Mouse (Mus musculus): ENCODE data around the gene Dhx37. TPM values are rescaled to one million over a fixed set of nuclear protein-coding genes. Genes with fewer than 3 reads are reported as not detected.
A peak's percentile ranks its signal among the peaks of the same experiment; 100 is the strongest.
"Not testable (repeated sequence)": the region's sequence is repeated elsewhere in the genome, so short reads cannot be mapped to it uniquely, and the experiment has no call there.

The Dhx37 gene
- total and polyA plus RNA-seq, 3 experiments, result 27.4 to 549 (median 55.3) TPM

DNA sequence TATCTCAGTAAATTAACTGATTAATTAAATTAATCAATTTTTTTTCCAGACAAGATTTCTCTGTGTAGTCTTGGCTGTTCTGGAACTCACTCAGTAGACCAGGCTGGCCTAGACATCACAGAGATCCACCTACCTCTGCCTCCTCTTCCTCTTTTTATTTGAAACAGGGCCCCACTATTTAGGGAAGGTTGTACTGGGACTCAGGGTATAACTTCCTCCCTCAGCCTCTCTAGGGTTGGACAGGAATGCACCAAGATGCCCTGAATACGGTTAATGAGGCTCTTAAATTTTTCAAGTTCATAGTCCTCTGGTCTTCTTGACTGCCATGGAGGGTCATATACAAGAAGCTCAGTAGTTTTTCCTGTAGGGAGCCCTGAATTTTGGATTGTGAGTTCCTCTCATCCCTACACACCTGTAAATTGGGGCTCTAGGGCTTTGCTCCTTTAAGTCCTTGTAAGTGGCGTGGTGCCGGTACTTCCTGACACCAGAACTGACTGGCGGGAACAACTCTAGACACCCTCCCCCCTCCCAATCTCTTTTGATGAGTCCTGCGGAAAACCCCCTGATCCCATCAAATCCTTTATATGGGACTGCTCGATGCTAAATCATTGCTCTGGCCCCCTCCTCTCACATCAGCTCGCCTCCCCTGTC is 6.8 kb upstream of the Dhx37 start (continued):
- TF ChIP-seq ZMIZ1 (IDR thresholded peaks at IDR 0.05; ENCODE audit: low read depth, low read length), result no peak
- TF ChIP-seq TCF12 (IDR thresholded peaks at IDR 0.05; ENCODE audit: low read depth, low read length), result 0 out of 2 replicates have a peak, but pooled peaks have one; percentile 5
- TF ChIP-seq ETS1 (IDR thresholded peaks at IDR 0.05; ENCODE audit: low read depth, low read length), result no peak; the same call in 1 of the 2 replicates
- no peak for TF ChIP-seq TAL1 (IDR thresholded peaks at IDR 0.05; ENCODE audit: low read length)
- TF ChIP-seq HCFC1 (IDR thresholded peaks at IDR 0.05; ENCODE audit: low read depth, low read length), result peak; percentile 45; the same call in 1 of the 2 replicates
- TF ChIP-seq POLR2AphosphoS2 (IDR thresholded peaks at IDR 0.05; ENCODE audit: low read length), result no peak
- peak; percentile 49 for TF ChIP-seq SIN3A (IDR thresholded peaks at IDR 0.05; ENCODE audit: low read length)
- TF ChIP-seq ELF1 (IDR thresholded peaks at IDR 0.05; ENCODE audit: low read depth, low read length), result no peak
- TF ChIP-seq CHD1 (IDR thresholded peaks at IDR 0.05; ENCODE audit: low read depth, low read length), result peak; percentile 34; the same call in 1 of the 2 replicates
- no peak for TF ChIP-seq GABPA (IDR thresholded peaks at IDR 0.05; ENCODE audit: low read depth, low read length)
- TF ChIP-seq MAFK (IDR thresholded peaks at IDR 0.05; ENCODE audit: borderline replicate concordance, low read depth, low read length), result no peak

DNA sequence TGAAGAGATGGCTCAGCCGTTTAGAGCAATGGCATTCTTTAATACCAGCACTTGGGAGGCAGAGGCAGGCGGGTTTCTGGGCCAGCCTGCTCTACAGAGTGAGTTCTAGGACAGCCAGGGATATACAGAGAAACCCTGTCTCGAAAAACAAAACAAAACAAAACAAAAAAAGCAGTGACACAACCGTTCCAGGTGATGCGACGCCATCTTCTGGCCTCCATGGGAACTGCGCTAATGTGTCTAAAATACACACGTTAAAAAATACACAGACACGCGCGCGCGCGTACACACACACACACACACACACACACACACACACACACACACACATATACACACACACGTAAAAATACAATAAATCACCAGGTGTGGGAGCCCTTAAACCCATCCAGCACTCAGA is 426 bp upstream of the Dhx37 start:
- peak; percentile 69 for DNase-seq (ENCODE audit: low read depth, low spot score)
- H3K4me1 ChIP-seq (ENCODE audit: control insufficient read depth in 1 of 2, insufficient read depth in 2 of 2, low read length in 2 of 2); H3K9me3 ChIP-seq (replicated peaks; ENCODE audit: insufficient read depth, low read length); H3K27me3 ChIP-seq (ENCODE audit: control insufficient read depth in 1 of 2, insufficient read depth in 2 of 2, low read length in 2 of 2); H3K36me3 ChIP-seq (ENCODE audit: control insufficient read depth in 1 of 2, insufficient read depth in 2 of 2, low read length in 2 of 2): not testable (repeated sequence)
- Histone ChIP-seq H3K27ac (ENCODE audit: control insufficient read depth, low read depth, low read length) (peak overlapping the region; percentile 69), H3K79me2 (ENCODE audit: control insufficient read depth, insufficient read depth, low read length, poor library complexity) (peaks cover 16% of the 10 kb centered on the region), H3K4me3 (ENCODE audit: control insufficient read depth in 1 of 2, insufficient read depth in 1 of 2, low read depth in 2 of 2, low read length in 2 of 2) (peak overlapping the region; percentile 40 to 69), H3K9ac (ENCODE audit: control insufficient read depth, low read depth, low read length, poor library complexity, severe bottlenecking) (0 out of 2 replicates have a peak overlapping the region, but pooled peaks have one; percentile 24)
- TF ChIP-seq GATA1 (IDR thresholded peaks at IDR 0.05; ENCODE audit: low read depth, low read length) (0 out of 2 replicates have a peak, but pooled peaks have one; percentile 1), TBP (IDR thresholded peaks at IDR 0.05; ENCODE audit: low read depth, low read length) (0 out of 2 replicates have a peak, but pooled peaks have one; percentile 8), CTCF (IDR thresholded peaks at IDR 0.05 in 2 of 3, conservative IDR thresholded peaks at IDR 0.05 in 1 of 3; ENCODE audit: control insufficient read depth in 1 of 3, insufficient read depth in 1 of 3, low read depth in 2 of 3, low read length in 3 of 3, poor library complexity in 1 of 3, severe bottlenecking in 1 of 3) (peak; percentile 33 to 50 (median 45); a peak in 5 of 6 replicates), ZNF384 (IDR thresholded peaks at IDR 0.05; ENCODE audit: low read depth, low read length) (0 out of 2 replicates have a peak, but pooled peaks have one; percentile 11)

DNA sequence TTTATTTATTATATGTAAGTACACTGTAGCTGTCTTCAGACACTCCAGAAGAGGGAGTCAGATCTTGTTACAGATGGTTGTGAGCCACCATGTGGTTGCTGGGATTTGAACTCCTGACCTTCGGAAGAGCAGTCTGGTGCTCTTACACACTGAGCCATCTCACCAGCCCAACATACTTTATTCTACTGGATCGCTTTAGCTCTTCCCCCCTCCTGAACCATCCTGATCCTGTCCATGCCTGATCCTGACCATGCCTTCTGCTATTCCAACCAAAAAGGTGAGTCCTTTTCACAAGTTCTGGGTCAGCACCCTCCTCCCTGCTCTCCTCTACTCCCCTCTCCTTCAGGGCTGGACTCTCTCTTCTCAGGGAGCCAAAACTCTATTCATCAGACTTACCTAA is 1.6 kb downstream of the Dhx37 start:
- DNase-seq (ENCODE audit: low read depth, low spot score); H3K4me3 ChIP-seq (ENCODE audit: control insufficient read depth in 1 of 2, insufficient read depth in 1 of 2, low read depth in 2 of 2, low read length in 2 of 2); H3K4me1 ChIP-seq (ENCODE audit: control insufficient read depth in 1 of 2, insufficient read depth in 2 of 2, low read length in 2 of 2); H3K36me3 ChIP-seq (ENCODE audit: control insufficient read depth in 1 of 2, insufficient read depth in 2 of 2, low read length in 2 of 2); H3K27me3 ChIP-seq (ENCODE audit: control insufficient read depth in 1 of 2, insufficient read depth in 2 of 2, low read length in 2 of 2); H3K27ac ChIP-seq (ENCODE audit: control insufficient read depth, low read depth, low read length); H3K9me3 ChIP-seq (replicated peaks; ENCODE audit: insufficient read depth, low read length); H3K9ac ChIP-seq (ENCODE audit: control insufficient read depth, low read depth, low read length, poor library complexity, severe bottlenecking): not testable (repeated sequence)
- peak; percentile 93 for TF ChIP-seq TBP (IDR thresholded peaks at IDR 0.05; ENCODE audit: low read depth, low read length)
- peaks cover 16% of the 10 kb centered on the region for H3K79me2 ChIP-seq (ENCODE audit: control insufficient read depth, insufficient read depth, low read length, poor library complexity)

All from MEL (cell line).